Mouse (Mus musculus): ENCODE measurements at regions not wholly inside any gene's neighbourhood (a gene's known extent, or its start where the extent isn't known, plus 50 kb on each side); places are given as distances from the start of the nearest gene placed in this dataset.
"Not testable (repeated sequence)": the region's sequence is repeated elsewhere in the genome, so short reads cannot be mapped to it uniquely, and the experiment has no call there.

- in situ Hi-C loops (cut with MboI, MseI), result no loop called here
These were observed 461.2 kb downstream of the Brinp3 start for GRCm38 (mm10) chr1:146955688-146956214.

GRCm38 (mm10) chr1:146956347-146956746, 461.8 kb downstream of the Brinp3 start:
- in situ Hi-C loops (cut with MboI, MseI), result no loop called here

- in situ Hi-C loops (cut with MboI, MseI), result no loop called here
These were observed 465.9 kb downstream of the Brinp3 start for GRCm38 (mm10) chr1:146960448-146960847.

- in situ Hi-C loops (cut with MboI, MseI), result no loop called here
These were observed 473.0 kb downstream of the Brinp3 start for GRCm38 (mm10) chr1:146967534-146967933.

- in situ Hi-C loops (cut with MboI, MseI), result no loop called here
These were observed 473.4 kb downstream of the Brinp3 start for GRCm38 (mm10) chr1:146967993-146968392.

GRCm38 (mm10) chr1:146983433-146984186, 489.1 kb downstream of the Brinp3 start:
- in situ Hi-C loops (cut with MboI, MseI), result no loop called here

- in situ Hi-C loops (cut with MboI, MseI), result no loop called here
These were observed 505.5 kb downstream of the Brinp3 start for GRCm38 (mm10) chr1:147000018-147000417.

- in situ Hi-C loops (cut with MboI, MseI), result no loop called here
These were observed 553.2 kb downstream of the Brinp3 start for GRCm38 (mm10) chr1:147047714-147048113.

- in situ Hi-C loops (cut with MboI, MseI), result no loop called here
These were observed 563.9 kb downstream of the Brinp3 start for GRCm38 (mm10) chr1:147058504-147058903.

GRCm38 (mm10) chr1:147074166-147074565, 579.6 kb downstream of the Brinp3 start:
- in situ Hi-C loops (cut with MboI, MseI), result no loop called here

- in situ Hi-C loops (cut with MboI, MseI), result no loop called here
These were observed 589.7 kb downstream of the Brinp3 start for GRCm38 (mm10) chr1:147084129-147084799.

- in situ Hi-C loops (cut with MboI, MseI), result loop anchor here (10.0 kb wide), 1 partner anchor 1669 kb away; no protein-coding TSS in a partner anchor
These were observed 631.0 kb downstream of the Brinp3 start for GRCm38 (mm10) chr1:147125541-147125940.

- in situ Hi-C loops (cut with MboI, MseI), result no loop called here
These were observed 643.6 kb downstream of the Brinp3 start for GRCm38 (mm10) chr1:147138176-147138575.

GRCm38 (mm10) chr1:147175350-147175749, 680.8 kb downstream of the Brinp3 start:
- in situ Hi-C loops (cut with MboI, MseI), result no loop called here

- in situ Hi-C loops (cut with MboI, MseI), result no loop called here
These were observed 692.2 kb downstream of the Brinp3 start for GRCm38 (mm10) chr1:147186799-147187198.

GRCm38 (mm10) chr1:147187251-147188025, 692.9 kb downstream of the Brinp3 start:
- in situ Hi-C loops (cut with MboI, MseI), result no loop called here

- in situ Hi-C loops (cut with MboI, MseI), result not testable (repeated sequence)
These were observed 705.4 kb downstream of the Brinp3 start for GRCm38 (mm10) chr1:147199959-147200358.

- in situ Hi-C loops (cut with MboI, MseI), result loop anchor here (10.0 kb wide), 1 partner anchor 1320 kb away; no protein-coding TSS in a partner anchor
These were observed 720.3 kb downstream of the Brinp3 start for GRCm38 (mm10) chr1:147214890-147215289.

GRCm38 (mm10) chr1:147217965-147218364, 723.4 kb downstream of the Brinp3 start:
- in situ Hi-C loops (cut with MboI, MseI), result loop anchor here (10.0 kb wide), 1 partner anchor 1317 kb away; no protein-coding TSS in a partner anchor

GRCm38 (mm10) chr1:147219438-147219837, 724.9 kb downstream of the Brinp3 start:
- in situ Hi-C loops (cut with MboI, MseI), result loop anchor here (10.0 kb wide), 1 partner anchor 1315 kb away; no protein-coding TSS in a partner anchor

- in situ Hi-C loops (cut with MboI, MseI), result no loop called here
These were observed 728.8 kb downstream of the Brinp3 start for GRCm38 (mm10) chr1:147223232-147223925.

Data from T-helper 2 cell (primary cell).